Comparison of ENCODE assay signal across 25 mouse cellular contexts in genomic region chr9:74476830-74477229, GRCm38 (mm10).
DNase-seq lines count a peak whose midpoint lies in the region; ATAC-seq and TF ChIP-seq lines count a peak whose summit lies in the region.
"Had no signal": no experiment of that assay in that cellular context is flagged by ENCODE, and none has a peak within 500 bp of the region (broad histone marks: within the 10 kb centered on the region; RNA-seq: fewer than 3 reads in every experiment).

No protein-coding gene starts in this region.

- no peaks in the 10 kb centered on the region for H3K27me3 ChIP-seq in heart, embryonic 13.5 days (replicated peaks)
- H3K27me3 ChIP-seq: CH12.LX; lung, embryonic 15.5 days had no signal

- DNase-seq in adrenal gland, adult 2 months, result peak; percentile 2
- DNase-seq in adrenal gland, postnatal 25 days, result no peak
- DNase-seq in heart, postnatal 25 days (ENCODE audit: low spot score), result no peak
- DNase-seq in lung, postnatal 10 days, result peak; percentile 54
- no peak for DNase-seq in right cerebral cortex, adult 2 months (ENCODE audit: low spot score in 2 of 2)
- DNase-seq: adrenal gland, postnatal 14 days; cerebellum, adult 18-20 months; cerebellum, postnatal 14 days; gastrocnemius, postnatal 10 days; kidney, adult 9 months; kidney, postnatal 10 days; layer of hippocampus, postnatal 36 days; liver; right cerebral cortex, postnatal 14 days had no signal

- intact Hi-C loops in heart, postnatal 25 days (cut with DNase I), result no loop called here

- no peak overlapping the region for H3K9ac ChIP-seq in heart, embryonic 13.5 days
- H3K9ac ChIP-seq: hindbrain, embryonic 14.5 days; liver, embryonic 14.5 days; lung, embryonic 15.5 days had no signal

- H3K4me1 ChIP-seq in heart, embryonic 13.5 days, result peaks cover 8% of the 10 kb centered on the region
- 0 out of 2 replicates have a peak, but pooled peaks cover 4% of the 10 kb centered on the region for H3K4me1 ChIP-seq in olfactory bulb, adult 2 months (ENCODE audit: control insufficient read depth, insufficient read depth, low read length)
- H3K4me1 ChIP-seq: lung, embryonic 15.5 days had no signal

- H3K36me3 ChIP-seq in heart, embryonic 13.5 days, result no peaks in the 10 kb centered on the region
- H3K36me3 ChIP-seq: lung, embryonic 15.5 days had no signal

- ATAC-seq in heart, embryonic 13.5 days (ENCODE audit: extremely low read depth, insufficient number of reproducible peaks, low FRiP score, low TSS enrichment), result no peak
- ATAC-seq: forebrain, embryonic 16.5 days; intestine, postnatal 0 days; midbrain, embryonic 16.5 days had no signal

- H3K27ac ChIP-seq in heart, embryonic 13.5 days (replicated peaks), result 0 out of 2 replicates have a peak overlapping the region, but pooled peaks have one; percentile 5
- H3K27ac ChIP-seq in olfactory bulb, adult 2 months (ENCODE audit: insufficient read depth, low read depth, low read length), result peak overlapping the region; percentile 96
- H3K27ac ChIP-seq: hindbrain, embryonic 14.5 days; liver, embryonic 14.5 days; lung, embryonic 15.5 days had no signal

- no peaks in the 10 kb centered on the region for H3K9me3 ChIP-seq in heart, embryonic 13.5 days
- H3K9me3 ChIP-seq: lung, embryonic 15.5 days had no signal

- 23% methylated on average over 2 of the region's 2 CpGs for WGBS in heart, embryonic 13.5 days
- 20% methylated on average over 2 of the region's 2 CpGs for WGBS in olfactory bulb, adult 2 months

- TF ChIP-seq POLR2A in olfactory bulb, adult 2 months (IDR thresholded peaks at IDR 0.05; ENCODE audit: insufficient read depth, low read depth, low read length), result no peak

- no peak overlapping the region for H3K4me2 ChIP-seq in heart, embryonic 13.5 days
- H3K4me2 ChIP-seq: hindbrain, embryonic 14.5 days; lung, embryonic 15.5 days; midbrain, embryonic 11.5 days had no signal

- no peak overlapping the region for H3K4me3 ChIP-seq in heart, embryonic 13.5 days
- no peak overlapping the region for H3K4me3 ChIP-seq in olfactory bulb, adult 2 months (ENCODE audit: insufficient read depth, low read depth, low read length)
- H3K4me3 ChIP-seq: erythroblast, embryonic 14.5 days; lung, embryonic 15.5 days had no signal

- no peak for TF ChIP-seq CTCF in olfactory bulb, adult 2 months (IDR thresholded peaks at IDR 0.05; ENCODE audit: insufficient read depth, low read depth, low read length)

Comparison
In these comparisons a context has a peak if more than half of its experiments do, and no peak if none do; other contexts are left out.
1. DNase-seq: peak in adrenal gland, adult 2 months (single experiment) and lung, postnatal 10 days (single experiment); none in adrenal gland, postnatal 25 days (single experiment), heart, postnatal 25 days (single experiment) and right cerebral cortex, adult 2 months (0 of 2).